Mouse (Mus musculus) A20 (cell line): ENCODE data around the gene Cttn.

Experiments used
- DNase-seq: peaks from one replicate; pipeline ENCODE4 v3.0.0-alpha.2; 2011; ENCODE audit warnings: low read depth, low spot score

Cttn gene

GRCm38 (mm10) chr7:144391727-144392126, 79.1 kb downstream of the Cttn start:
- DNase-seq: no peak

- DNase-seq: no peak
Observed at GRCm38 (mm10) chr7:144390676-144391075, 80.1 kb downstream of the Cttn start.

- DNase-seq: no peak
Observed at GRCm38 (mm10) chr7:144389704-144390103, 81.1 kb downstream of the Cttn start.

- DNase-seq: peak; percentile 30
Observed at GRCm38 (mm10) chr7:144387537-144387936, 83.3 kb downstream of the Cttn start.
